Mouse (Mus musculus) E14TG2a.4 (cell line): Measurements from ENCODE around the gene Mertk.

Source experiments
- H3K27me3 ChIP-seq: 2 replicates; pipeline ENCODE4 v1.6.1; 2014; ENCODE audit warnings: low read length, control low read depth; ENCODE audit not compliant: insufficient read depth
- H3K36me3 ChIP-seq: 2 replicates; pipeline ENCODE4 v1.6.1; 2014; ENCODE audit warnings: low read length, control low read depth; ENCODE audit not compliant: insufficient read depth
- H3K4me1 ChIP-seq: replicated peaks from 2 replicates; pipeline ENCODE4 v1.6.1; 2014; ENCODE audit warnings: low read depth, low read length, control low read depth
- H3K4me3 ChIP-seq: replicated peaks from 2 replicates; pipeline ENCODE4 v1.5.1; 2014; ENCODE audit warnings: mild to moderate bottlenecking, low read length
- H3K9me3 ChIP-seq: 2 replicates; pipeline ENCODE4 v1.6.1; 2014; ENCODE audit warnings: low read length, control low read depth
- CTCF ChIP-seq: conservative IDR thresholded peaks from 2 replicates; pipeline ENCODE4 v1.5.1; 2014; ENCODE audit warnings: low read length
- NANOG ChIP-seq: IDR thresholded peaks from 2 replicates; pipeline ENCODE4 v1.6.1; 2014; ENCODE audit warnings: borderline replicate concordance, low read length, mixed read lengths
- POU5F1 ChIP-seq: IDR thresholded peaks from 2 replicates; pipeline ENCODE4 v1.6.1; 2014; ENCODE audit warnings: low read length, borderline replicate concordance

Gene Mertk

GRCm38 (mm10) chr2:128729141-128729540, 30.4 kb downstream of the Mertk start:
- Histone ChIP-seq H3K4me1 (no peaks in the 10 kb centered on the region), H3K36me3 (no peaks in the 10 kb centered on the region), H3K27me3 (no peaks in the 10 kb centered on the region), H3K9me3 (no peaks in the 10 kb centered on the region), H3K4me3 (no peak overlapping the region)
- no peak for TF ChIP-seq NANOG
- TF ChIP-seq POU5F1: no peak
- TF ChIP-seq CTCF: no peak

GRCm38 (mm10) chr2:128731514-128731913, 32.8 kb downstream of the Mertk start:
- H3K36me3 ChIP-seq: no peaks in the 10 kb centered on the region
- no peak overlapping the region for H3K4me3 ChIP-seq
- H3K9me3 ChIP-seq: no peaks in the 10 kb centered on the region
- H3K27me3 ChIP-seq: no peaks in the 10 kb centered on the region
- TF ChIP-seq POU5F1 (no peak), NANOG (no peak), CTCF (no peak)
- no peaks in the 10 kb centered on the region for H3K4me1 ChIP-seq

- no peaks in the 10 kb centered on the region for H3K9me3 ChIP-seq
These were observed 33.2 kb downstream of the Mertk start for GRCm38 (mm10) chr2:128731951-128732350.

GRCm38 (mm10) chr2:128735089-128735488, 36.3 kb downstream of the Mertk start:
- Histone ChIP-seq H3K27me3 (no peaks in the 10 kb centered on the region), H3K9me3 (no peaks in the 10 kb centered on the region), H3K4me1 (no peaks in the 10 kb centered on the region), H3K36me3 (no peaks in the 10 kb centered on the region), H3K4me3 (no peak overlapping the region)
- TF ChIP-seq CTCF: no peak
- no peak for TF ChIP-seq NANOG
- no peak for TF ChIP-seq POU5F1

More at GRCm38 (mm10) chr2:128731951-128732350, 33.2 kb downstream of the Mertk start:
- H3K27me3 ChIP-seq: no peaks in the 10 kb centered on the region
- H3K36me3 ChIP-seq: no peaks in the 10 kb centered on the region
- H3K4me3 ChIP-seq: no peak overlapping the region
- H3K4me1 ChIP-seq: no peaks in the 10 kb centered on the region
- no peak for TF ChIP-seq NANOG
- no peak for TF ChIP-seq CTCF
- TF ChIP-seq POU5F1: no peak

GRCm38 (mm10) chr2:128737051-128737450, 38.3 kb downstream of the Mertk start:
- Histone ChIP-seq H3K4me3 (no peak overlapping the region), H3K36me3 (no peaks in the 10 kb centered on the region), H3K9me3 (no peaks in the 10 kb centered on the region), H3K4me1 (no peaks in the 10 kb centered on the region), H3K27me3 (no peaks in the 10 kb centered on the region)
- TF ChIP-seq POU5F1 (no peak), NANOG (no peak), CTCF (no peak)

- TF ChIP-seq POU5F1 (no peak), CTCF (no peak), NANOG (no peak)
- Histone ChIP-seq H3K27me3 (no peaks in the 10 kb centered on the region), H3K4me3 (no peak overlapping the region), H3K9me3 (no peaks in the 10 kb centered on the region), H3K4me1 (no peaks in the 10 kb centered on the region), H3K36me3 (no peaks in the 10 kb centered on the region)
These were observed 39.0 kb downstream of the Mertk start for GRCm38 (mm10) chr2:128737796-128738195.

GRCm38 (mm10) chr2:128738725-128739258, 40.0 kb downstream of the Mertk start:
- Histone ChIP-seq H3K4me1 (no peaks in the 10 kb centered on the region), H3K36me3 (no peaks in the 10 kb centered on the region), H3K4me3 (no peak overlapping the region), H3K27me3 (no peaks in the 10 kb centered on the region), H3K9me3 (no peaks in the 10 kb centered on the region)
- no peak for TF ChIP-seq CTCF
- TF ChIP-seq NANOG: no peak
- no peak for TF ChIP-seq POU5F1

- H3K4me1 ChIP-seq: 0 out of 2 replicates have a peak, but pooled peaks cover 5% of the 10 kb centered on the region
These were observed 47.3 kb downstream of the Mertk start for GRCm38 (mm10) chr2:128745879-128746620.

More at GRCm38 (mm10) chr2:128745879-128746620, 47.3 kb downstream of the Mertk start:
- TF ChIP-seq POU5F1 (no peak), NANOG (no peak), CTCF (no peak)
- Histone ChIP-seq H3K27me3 (no peaks in the 10 kb centered on the region), H3K36me3 (no peaks in the 10 kb centered on the region), H3K9me3 (no peaks in the 10 kb centered on the region), H3K4me3 (no peak overlapping the region)
